Mouse (Mus musculus) heart, embryonic 14.5 days (tissue): ENCODE data around the gene Dapk2. TPM values are rescaled to one million over a fixed set of nuclear protein-coding genes. Genes with fewer than 3 reads are reported as not detected.

ENCODE experiments used
- ATAC-seq: fragments of 200-750 bp; cut with Nextera tagmentation; 2 replicates; pipeline ENCODE4 v1.8.0; 2017; ENCODE audit warnings: low read depth, moderate TSS enrichment; ENCODE audit not compliant: insufficient number of reproducible peaks, insufficient read depth, low FRiP score
- H3K27ac ChIP-seq, 2 experiments: fragments of 200-500 bp in 1 of 2; fragments of 300-500 bp in 1 of 2; sonication (generic) in 1 of 2; replicated peaks in 1 of 2; 2 replicates each; pipeline ENCODE4 v1.5.1; 2012 to 2014; ENCODE audit warnings: low read depth in 2 of 2, low read length in 2 of 2, control low read depth in 1 of 2, mild to moderate bottlenecking in 1 of 2, mixed read lengths in 1 of 2; ENCODE audit not compliant: control insufficient read depth in 1 of 2, insufficient read depth in 1 of 2
- H3K27me3 ChIP-seq: fragments of 300-500 bp; sonication (generic); 2 replicates; pipeline ENCODE4 v1.6.1; 2014; ENCODE audit warnings: mild to moderate bottlenecking, low read length, control low read depth; ENCODE audit not compliant: control insufficient read depth, insufficient read depth
- H3K36me3 ChIP-seq: fragments of 300-500 bp; sonication (generic); 2 replicates; pipeline ENCODE4 v1.6.1; 2014; ENCODE audit warnings: mild to moderate bottlenecking, control low read depth, low read length, mixed read lengths; ENCODE audit not compliant: control insufficient read depth, insufficient read depth
- H3K4me1 ChIP-seq, 2 experiments: fragments of 200-500 bp in 1 of 2; fragments of 300-500 bp in 1 of 2; sonication (generic) in 1 of 2; 2 replicates each; pipeline ENCODE4 v1.6.1; 2012 to 2014; ENCODE audit warnings: low read length in 2 of 2, control low read depth in 1 of 2, mixed read lengths in 1 of 2; ENCODE audit not compliant: control insufficient read depth in 2 of 2, insufficient read depth in 2 of 2
- H3K4me2 ChIP-seq: fragments of 300-500 bp; sonication (generic); 2 replicates; pipeline ENCODE4 v1.6.1; 2014; ENCODE audit warnings: mild to moderate bottlenecking, low read length
- H3K4me3 ChIP-seq, 2 experiments: fragments of 200-500 bp in 1 of 2; fragments of 300-500 bp in 1 of 2; sonication (generic) in 1 of 2; 2 replicates each; pipeline ENCODE4 v1.5.1; 2012 to 2014; ENCODE audit warnings: low read length in 2 of 2, mild to moderate bottlenecking in 2 of 2, control low read depth in 1 of 2, low read depth in 1 of 2, moderate library complexity in 1 of 2; ENCODE audit not compliant: control insufficient read depth in 1 of 2, insufficient read depth in 1 of 2
- H3K9ac ChIP-seq: fragments of 300-500 bp; sonication (generic); 2 replicates; pipeline ENCODE4 v1.6.1; 2014; ENCODE audit warnings: mild to moderate bottlenecking, low read length
- H3K9me3 ChIP-seq: fragments of 300-500 bp; sonication (generic); 2 replicates; pipeline ENCODE4 v1.6.1; 2016; ENCODE audit warnings: low read length, control low read depth; ENCODE audit not compliant: control insufficient read depth
- WGBS: fragments of 180-500 bp; shearing (Covaris S2); extraction: QIAGEN DNeasy Blood & Tissue Kit; methylation state at CpG from one replicate; pipeline ENCODE4 v1.1.7; 2014; 5-methylcytosine and 5-hydroxymethylcytosine counted together
- polyA plus RNA-seq: library from polyadenylated mRNA; unstranded; fragments of >200 nt; fragmentation: Nextera tagmentation; extraction: Ambion mirVana; gene quantifications from 2 replicates; pipeline ENCODE4 v1.2.1, GENCODE M21; 2014

The Dapk2 gene
- polyA plus RNA-seq, 1 experiment from 2014 or later, result 4.8 TPM

GRCm38 (mm10) chr9:66276062-66276461, 118.0 kb downstream of the Dapk2 start:
- no peaks in the 10 kb centered on the region for H3K36me3 ChIP-seq
- H3K4me1 ChIP-seq, result peaks cover 18 to 29% of the 10 kb centered on the region in 2 experiments
- no peak for ATAC-seq
- no peaks in the 10 kb centered on the region for H3K27me3 ChIP-seq
- 58% methylated on average over 4 of the region's 4 CpGs for WGBS
- H3K27ac ChIP-seq, result 0 out of 4 replicates have a peak overlapping the region, but pooled peaks of 1 of the 2 experiments have one; percentile 68
- 0 out of 4 replicates have a peak overlapping the region, but pooled peaks of 1 of the 2 experiments have one; percentile 31 for H3K4me3 ChIP-seq
- H3K9ac ChIP-seq, result no peak overlapping the region
- peak overlapping the region; percentile 70 for H3K4me2 ChIP-seq
- H3K9me3 ChIP-seq, result no peaks in the 10 kb centered on the region

GRCm38 (mm10) chr9:66276697-66277385, 118.8 kb downstream of the Dapk2 start:
- Histone ChIP-seq H3K27me3 (no peaks in the 10 kb centered on the region), H3K4me1 (peaks cover 18 to 29% of the 10 kb centered on the region in 2 experiments), H3K9me3 (no peaks in the 10 kb centered on the region), H3K4me2 (no peak overlapping the region), H3K4me3 (no peak overlapping the region), H3K27ac (peak overlapping the region; percentile 62 to 73), H3K9ac (no peak overlapping the region), H3K36me3 (no peaks in the 10 kb centered on the region)
- ATAC-seq, result peak; percentile 64
- 16% methylated on average over 14 of the region's 14 CpGs for WGBS

GRCm38 (mm10) chr9:66279647-66280046, 121.6 kb downstream of the Dapk2 start:
- no peaks in the 10 kb centered on the region for H3K9me3 ChIP-seq
- no peak overlapping the region for H3K9ac ChIP-seq
- no peak overlapping the region for H3K4me2 ChIP-seq
- no peak for ATAC-seq
- no peaks in the 10 kb centered on the region for H3K27me3 ChIP-seq
- peaks cover 16 to 31% of the 10 kb centered on the region in 2 experiments for H3K4me1 ChIP-seq
- no peak overlapping the region for H3K27ac ChIP-seq
- H3K36me3 ChIP-seq, result no peaks in the 10 kb centered on the region
- H3K4me3 ChIP-seq, result no peak overlapping the region

- H3K4me2 ChIP-seq, result no peak overlapping the region
- H3K27ac ChIP-seq, result no peak overlapping the region
- H3K9me3 ChIP-seq, result no peaks in the 10 kb centered on the region
- no peaks in the 10 kb centered on the region for H3K27me3 ChIP-seq
- ATAC-seq, result no peak
- H3K4me1 ChIP-seq, result peaks cover 10 to 22% of the 10 kb centered on the region in 2 experiments
- no peak overlapping the region for H3K9ac ChIP-seq
- H3K4me3 ChIP-seq, result no peak overlapping the region
- WGBS, result 77% methylated on average over 1 of the region's 1 CpGs
- no peaks in the 10 kb centered on the region for H3K36me3 ChIP-seq
These were observed 122.5 kb downstream of the Dapk2 start for GRCm38 (mm10) chr9:66280496-66280895.

GRCm38 (mm10) chr9:66281501-66281951, 123.5 kb downstream of the Dapk2 start:
- 67% methylated on average over 9 of the region's 9 CpGs for WGBS
- Histone ChIP-seq H3K36me3 (no peaks in the 10 kb centered on the region), H3K4me2 (no peak overlapping the region), H3K27me3 (no peaks in the 10 kb centered on the region), H3K4me3 (no peak overlapping the region), H3K9me3 (no peaks in the 10 kb centered on the region), H3K4me1 (peaks cover 8 to 16% of the 10 kb centered on the region in 2 experiments; a peak in 3 of 4 replicates), H3K9ac (no peak overlapping the region), H3K27ac (no peak overlapping the region)
- ATAC-seq, result no peak

GRCm38 (mm10) chr9:66282582-66282981, 124.6 kb downstream of the Dapk2 start:
- no peak overlapping the region for H3K4me2 ChIP-seq
- H3K27me3 ChIP-seq, result no peaks in the 10 kb centered on the region
- no peaks in the 10 kb centered on the region for H3K36me3 ChIP-seq
- peaks cover 2 to 9% of the 10 kb centered on the region in 2 experiments; a peak in 3 of 4 replicates for H3K4me1 ChIP-seq
- no peak overlapping the region for H3K9ac ChIP-seq
- H3K27ac ChIP-seq, result no peak overlapping the region
- ATAC-seq, result no peak
- H3K9me3 ChIP-seq, result no peaks in the 10 kb centered on the region
- H3K4me3 ChIP-seq, result no peak overlapping the region
- 88% methylated on average over 1 of the region's 1 CpGs for WGBS

- Histone ChIP-seq H3K4me1 (peaks cover 2 to 9% of the 10 kb centered on the region in 2 experiments; a peak in 3 of 4 replicates), H3K27ac (no peak overlapping the region), H3K9me3 (no peaks in the 10 kb centered on the region), H3K27me3 (no peaks in the 10 kb centered on the region), H3K9ac (no peak overlapping the region), H3K4me3 (no peak overlapping the region), H3K4me2 (no peak overlapping the region), H3K36me3 (no peaks in the 10 kb centered on the region)
- no peak; the same call in 1 of the 2 replicates for ATAC-seq
- WGBS, result 7% methylated on average over 2 of the region's 2 CpGs
These were observed 125.7 kb downstream of the Dapk2 start for GRCm38 (mm10) chr9:66283565-66284203.
